Mouse (Mus musculus): Measurements from ENCODE around the gene Frmpd3. TPM values are rescaled to one million over a fixed set of nuclear protein-coding genes. Genes with fewer than 3 reads are reported as not detected.
A peak's percentile ranks its signal among the peaks of the same experiment; 100 is the strongest.

Frmpd3 gene
- polyA plus RNA-seq, 2 experiments = not detected

- Histone ChIP-seq H3K27ac (no peak overlapping the region), H3K27me3 (ENCODE audit: control insufficient read depth, insufficient read depth, low read length) (no peaks in the 10 kb centered on the region), H3K36me3 (replicated peaks; ENCODE audit: control insufficient read depth, insufficient read depth, low read depth) (no peaks in the 10 kb centered on the region), H3K4me1 (replicated peaks; ENCODE audit: control insufficient read depth in 2 of 2, insufficient read depth in 2 of 2, low read length in 1 of 2) (no peaks in the 10 kb centered on the region), H3K9me3 (ENCODE audit: control insufficient read depth, low read length) (no peaks in the 10 kb centered on the region), H3K4me2 (ENCODE audit: low read depth) (no peak overlapping the region), H3K9ac (replicated peaks) (no peak overlapping the region), H3K4me3 (ENCODE audit: insufficient read depth in 1 of 2, low read depth in 2 of 2, low read length in 2 of 2) (no peak overlapping the region)
- ATAC-seq (ENCODE audit: insufficient read depth) = no peak
- no peak for TF ChIP-seq CTCF (IDR thresholded peaks at IDR 0.05; ENCODE audit: low read depth)
- TF ChIP-seq EP300 (IDR thresholded peaks at IDR 0.05; ENCODE audit: low read depth) = no peak
- WGBS (ENCODE audit: insufficient replicate concordance) = 55% methylated on average over 13 of the region's 13 CpGs
- DNase-seq (ENCODE audit: low read depth in 3 of 3, low spot score in 3 of 3) = no peak
Measured at GRCm38 (mm10) chrX:140445551-140445950, 103.5 kb downstream of the Frmpd3 start.

GRCm38 (mm10) chrX:140450071-140450470, 108.0 kb downstream of the Frmpd3 start:
- H3K4me3 ChIP-seq (ENCODE audit: insufficient read depth in 1 of 2, low read depth in 2 of 2, low read length in 2 of 2) = no peak overlapping the region
- H3K27me3 ChIP-seq (ENCODE audit: control insufficient read depth, insufficient read depth, low read length) = no peaks in the 10 kb centered on the region
- H3K9ac ChIP-seq (replicated peaks) = no peak overlapping the region
- H3K36me3 ChIP-seq (replicated peaks; ENCODE audit: control insufficient read depth, insufficient read depth, low read depth) = no peaks in the 10 kb centered on the region
- no peaks in the 10 kb centered on the region for H3K9me3 ChIP-seq (ENCODE audit: control insufficient read depth, low read length)
- ATAC-seq (ENCODE audit: insufficient read depth) = no peak
- no peaks in the 10 kb centered on the region for H3K4me1 ChIP-seq (replicated peaks; ENCODE audit: control insufficient read depth in 2 of 2, insufficient read depth in 2 of 2, low read length in 1 of 2)
- WGBS (ENCODE audit: insufficient replicate concordance) = 45% methylated on average over 3 of the region's 3 CpGs
- H3K27ac ChIP-seq = no peak overlapping the region
- no peak overlapping the region for H3K4me2 ChIP-seq (ENCODE audit: low read depth)
- TF ChIP-seq EP300 (IDR thresholded peaks at IDR 0.05; ENCODE audit: low read depth) (no peak), CTCF (IDR thresholded peaks at IDR 0.05; ENCODE audit: low read depth) (no peak)
- no peak for DNase-seq (ENCODE audit: low read depth in 3 of 3, low spot score in 3 of 3)

- H3K27ac ChIP-seq = no peak within 1 kb of the TSS
- peak; percentile 92 for ATAC-seq (ENCODE audit: insufficient read depth)
Measured at GRCm38 (mm10) chrX:140456279-140456731, 114.2 kb downstream of the Frmpd3 start, which contains the start of gene Prps1. Gene Prps1, plus strand, starts transcription at chrX:140456613.

GRCm38 (mm10) chrX:140456751-140457491, 114.9 kb downstream of the Frmpd3 start:
- Histone ChIP-seq H3K9ac (replicated peaks) (peak overlapping the region; percentile 76), H3K4me1 (replicated peaks; ENCODE audit: control insufficient read depth in 2 of 2, insufficient read depth in 2 of 2, low read length in 1 of 2) (peaks cover 0 to 2% of the 10 kb centered on the region in 2 experiments; a peak in 2 of 4 replicates), H3K27ac (no peak overlapping the region), H3K27me3 (ENCODE audit: control insufficient read depth, insufficient read depth, low read length) (no peaks in the 10 kb centered on the region), H3K4me3 (ENCODE audit: insufficient read depth in 1 of 2, low read depth in 2 of 2, low read length in 2 of 2) (peak overlapping the region; percentile 69 to 79), H3K9me3 (ENCODE audit: control insufficient read depth, low read length) (no peaks in the 10 kb centered on the region), H3K36me3 (replicated peaks; ENCODE audit: control insufficient read depth, insufficient read depth, low read depth) (no peaks in the 10 kb centered on the region), H3K4me2 (ENCODE audit: low read depth) (peak overlapping the region; percentile 72)
- TF ChIP-seq EP300 (IDR thresholded peaks at IDR 0.05; ENCODE audit: low read depth) = no peak
- TF ChIP-seq CTCF (IDR thresholded peaks at IDR 0.05; ENCODE audit: low read depth) = no peak
- 16% methylated on average over 39 of the region's 39 CpGs for WGBS (ENCODE audit: insufficient replicate concordance)
- ATAC-seq (ENCODE audit: insufficient read depth) = peak; percentile 63
- DNase-seq (ENCODE audit: low read depth in 3 of 3, low spot score in 3 of 3) = peak in 1 of 3 experiments; percentile 3

More at GRCm38 (mm10) chrX:140456279-140456731, 114.2 kb downstream of the Frmpd3 start, which contains the start of gene Prps1:
- no peaks in the 10 kb centered on the region for H3K36me3 ChIP-seq (replicated peaks; ENCODE audit: control insufficient read depth, insufficient read depth, low read depth)
- DNase-seq (ENCODE audit: low read depth in 3 of 3, low spot score in 3 of 3) = peak; percentile 80 to 83 (median 81)
- H3K4me3 ChIP-seq (ENCODE audit: insufficient read depth in 1 of 2, low read depth in 2 of 2, low read length in 2 of 2) = peak within 1 kb of the TSS; percentile 69 to 79
- H3K9ac ChIP-seq (replicated peaks) = peak within 1 kb of the TSS; percentile 76
- H3K27me3 ChIP-seq (ENCODE audit: control insufficient read depth, insufficient read depth, low read length) = no peaks in the 10 kb centered on the region
- H3K9me3 ChIP-seq (ENCODE audit: control insufficient read depth, low read length) = no peaks in the 10 kb centered on the region
- no peak for TF ChIP-seq EP300 (IDR thresholded peaks at IDR 0.05; ENCODE audit: low read depth)
- TF ChIP-seq CTCF (IDR thresholded peaks at IDR 0.05; ENCODE audit: low read depth) = no peak
- 14% methylated on average over 26 of the region's 26 CpGs for WGBS (ENCODE audit: insufficient replicate concordance)
- H3K4me2 ChIP-seq (ENCODE audit: low read depth) = peak within 1 kb of the TSS; percentile 72
- peaks cover 0 to 2% of the 10 kb centered on the region in 2 experiments; a peak in 2 of 4 replicates for H3K4me1 ChIP-seq (replicated peaks; ENCODE audit: control insufficient read depth in 2 of 2, insufficient read depth in 2 of 2, low read length in 1 of 2)

- H3K27ac ChIP-seq = no peak overlapping the region
- H3K4me3 ChIP-seq (ENCODE audit: insufficient read depth in 1 of 2, low read depth in 2 of 2, low read length in 2 of 2) = peak overlapping the region; percentile 69 to 79
- no peak for TF ChIP-seq EP300 (IDR thresholded peaks at IDR 0.05; ENCODE audit: low read depth)
- TF ChIP-seq CTCF (IDR thresholded peaks at IDR 0.05; ENCODE audit: low read depth) = no peak
- no peaks in the 10 kb centered on the region for H3K9me3 ChIP-seq (ENCODE audit: control insufficient read depth, low read length)
- peak overlapping the region; percentile 76 for H3K9ac ChIP-seq (replicated peaks)
- peak overlapping the region; percentile 72 for H3K4me2 ChIP-seq (ENCODE audit: low read depth)
- WGBS (ENCODE audit: insufficient replicate concordance) = 14% methylated on average over 12 of the region's 12 CpGs
- DNase-seq (ENCODE audit: low read depth in 3 of 3, low spot score in 3 of 3) = peak in 1 of 3 experiments; percentile 4
- peaks cover 0 to 2% of the 10 kb centered on the region in 2 experiments; a peak in 2 of 4 replicates for H3K4me1 ChIP-seq (replicated peaks; ENCODE audit: control insufficient read depth in 2 of 2, insufficient read depth in 2 of 2, low read length in 1 of 2)
- no peaks in the 10 kb centered on the region for H3K36me3 ChIP-seq (replicated peaks; ENCODE audit: control insufficient read depth, insufficient read depth, low read depth)
- H3K27me3 ChIP-seq (ENCODE audit: control insufficient read depth, insufficient read depth, low read length) = no peaks in the 10 kb centered on the region
- ATAC-seq (ENCODE audit: insufficient read depth) = no peak
Measured at GRCm38 (mm10) chrX:140457502-140457901, 115.4 kb downstream of the Frmpd3 start.
